Mouse (Mus musculus) retina, embryonic 14.5 days (tissue): ENCODE data around the gene Stk39.

Experiments used
- DNase-seq: peaks from one replicate; pipeline ENCODE4 v3.0.0-alpha.2; 2015; ENCODE audit warnings: low spot score

Stk39 gene

GRCm38 (mm10) chr2:68232929-68233328, 239.1 kb downstream of the Stk39 start:
- DNase-seq, result no peak

DNA sequence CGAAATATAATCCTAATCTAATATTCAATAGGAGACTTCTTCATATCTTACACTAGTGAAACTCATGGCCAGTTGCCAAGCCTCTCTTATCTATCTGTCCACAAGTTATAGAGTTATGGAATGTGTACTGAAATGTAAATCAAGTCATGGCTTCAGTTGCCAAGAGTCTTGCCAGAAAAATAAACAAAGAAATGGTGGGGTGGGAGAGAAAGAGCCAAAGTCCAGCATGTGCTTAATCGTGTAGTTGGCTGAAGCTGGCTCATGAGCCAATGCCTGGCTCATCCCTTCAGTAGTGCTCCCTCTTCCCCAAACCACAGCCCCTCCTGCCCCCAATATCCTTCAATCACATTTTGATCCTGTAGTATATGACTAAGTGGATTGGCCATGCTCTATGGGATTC, 242.2 kb downstream of the Stk39 start:
- no peak for DNase-seq

GRCm38 (mm10) chr2:68229081-68229480, 243.0 kb downstream of the Stk39 start:
- no peak for DNase-seq

GRCm38 (mm10) chr2:68222227-68222873, 249.7 kb downstream of the Stk39 start:
- DNase-seq, result no peak

GRCm38 (mm10) chr2:68221226-68221625, 250.8 kb downstream of the Stk39 start:
- DNase-seq, result peak; percentile 27

- no peak for DNase-seq
These were observed 252.2 kb downstream of the Stk39 start for GRCm38 (mm10) chr2:68219823-68220222.

DNA sequence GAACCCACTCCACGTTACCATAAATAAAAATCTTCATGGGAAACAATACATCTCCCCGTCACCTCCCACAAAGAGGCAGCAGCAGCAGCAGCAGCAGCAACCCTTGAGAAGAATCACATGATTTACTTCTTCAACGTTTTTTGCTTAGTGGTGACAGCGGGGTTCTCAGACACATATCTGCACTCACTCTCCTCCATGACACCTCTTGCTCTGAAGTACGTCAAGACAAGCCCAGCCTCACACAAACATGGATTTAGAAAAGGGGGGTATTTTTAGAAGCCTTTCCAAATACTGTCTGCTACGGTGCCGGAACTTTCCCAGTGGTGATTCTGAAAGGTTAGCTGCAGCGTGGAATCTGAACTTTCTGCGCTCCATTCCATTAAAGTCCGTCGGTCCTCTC, 256.9 kb downstream of the Stk39 start:
- no peak for DNase-seq

GRCm38 (mm10) chr2:68214400-68214799, 257.7 kb downstream of the Stk39 start:
- no peak for DNase-seq

DNA sequence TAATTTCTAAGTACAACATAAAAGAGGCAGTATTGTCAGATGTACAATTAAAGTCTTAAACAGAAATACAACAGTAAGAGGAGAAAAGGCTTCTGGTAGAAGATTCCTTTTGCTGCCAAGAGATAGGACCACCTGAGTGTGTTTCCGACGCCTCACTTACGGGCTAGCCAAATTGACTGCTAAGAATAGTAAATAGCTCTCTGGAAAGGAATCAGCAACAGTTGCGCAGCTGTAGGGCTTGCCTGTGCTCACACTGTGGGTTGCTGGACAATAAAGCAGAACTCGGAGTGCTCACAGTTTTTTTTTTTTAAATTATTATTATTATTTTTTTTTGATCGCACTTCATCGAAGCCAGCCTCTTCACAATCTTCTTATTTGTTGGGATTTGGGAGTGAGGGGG, 260.6 kb downstream of the Stk39 start:
- DNase-seq, result no peak

DNA sequence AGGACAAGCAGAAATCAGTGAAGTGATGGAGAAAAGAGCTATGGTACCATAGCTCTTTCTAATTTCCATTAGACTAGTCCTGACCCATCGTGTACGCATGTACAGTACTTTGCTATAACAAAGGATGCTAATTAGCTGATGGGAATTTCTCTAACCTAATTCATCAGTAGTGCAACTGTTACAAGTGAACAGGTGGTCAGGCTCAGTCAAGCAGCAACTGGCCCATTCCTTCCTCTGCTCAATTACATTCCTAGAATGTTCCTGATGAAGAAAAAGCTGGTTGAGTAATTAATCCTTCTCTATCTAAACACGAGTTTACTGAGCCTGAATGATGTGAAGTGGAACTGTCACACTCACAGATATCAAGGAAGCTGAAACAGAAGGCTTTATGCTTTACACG, 275.8 kb downstream of the Stk39 start:
- DNase-seq, result peak; percentile 51

GRCm38 (mm10) chr2:68194444-68194843, 277.6 kb downstream of the Stk39 start:
- DNase-seq, result no peak

DNA sequence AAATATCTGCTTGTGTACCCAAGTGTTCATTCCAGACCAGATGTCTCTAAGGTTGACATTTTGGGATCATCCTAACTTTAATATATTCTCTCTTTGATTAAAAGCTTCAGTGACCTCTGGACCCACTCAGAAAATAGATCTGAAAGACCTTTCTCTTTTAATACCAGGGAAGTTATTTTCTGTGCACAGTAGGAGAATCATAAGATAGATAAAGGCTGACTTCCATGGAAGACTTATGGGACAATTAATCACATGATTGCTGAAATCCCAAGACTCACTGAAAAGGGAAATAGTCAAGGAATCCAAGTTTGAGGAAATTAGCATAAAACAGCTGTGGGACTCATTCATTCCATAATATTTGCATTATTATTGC, 278.6 kb downstream of the Stk39 start:
- no peak for DNase-seq

GRCm38 (mm10) chr2:68192605-68193464, 279.2 kb downstream of the Stk39 start:
- DNase-seq, result no peak

- DNase-seq, result no peak
These were observed 295.6 kb downstream of the Stk39 start for GRCm38 (mm10) chr2:68176425-68176824.

DNA sequence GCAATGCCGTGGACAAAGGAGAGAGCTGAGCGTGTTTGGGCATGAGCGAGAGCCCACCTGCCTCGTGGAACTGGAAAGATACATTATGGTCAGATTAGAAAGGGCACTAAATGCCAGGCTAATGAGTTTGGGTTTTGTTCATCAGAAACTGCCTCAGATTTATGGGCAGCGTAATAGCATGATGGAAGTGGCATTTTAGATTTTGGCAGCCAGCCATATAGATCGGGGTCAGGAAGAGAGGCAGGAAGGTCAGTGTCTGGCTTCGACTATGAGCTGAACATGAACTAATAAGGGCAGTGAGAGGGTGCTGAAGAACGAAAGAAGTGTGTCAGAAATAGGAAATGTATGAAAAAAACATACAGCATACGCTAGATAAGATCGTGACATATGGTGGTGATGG, 300.8 kb downstream of the Stk39 start:
- no peak for DNase-seq

DNA sequence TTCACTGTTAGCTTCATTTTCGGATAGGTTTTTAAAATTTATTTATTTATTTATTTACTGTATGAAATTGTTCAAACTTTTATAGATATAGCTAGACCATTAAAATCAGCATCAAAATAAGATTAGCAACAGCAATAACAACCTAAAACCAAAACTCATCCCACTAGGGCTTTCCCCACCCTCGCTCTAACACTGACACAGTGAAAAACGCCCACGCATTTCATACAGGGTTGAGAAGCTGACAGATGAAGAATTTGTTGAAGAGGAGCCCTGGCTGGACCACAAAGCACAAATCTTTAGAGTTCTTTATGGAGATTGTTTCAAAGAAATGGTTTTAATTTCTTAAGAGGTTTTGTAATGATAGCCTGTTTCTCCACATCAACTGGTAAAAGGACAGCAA, 310.1 kb downstream of the Stk39 start:
- DNase-seq, result no peak

DNA sequence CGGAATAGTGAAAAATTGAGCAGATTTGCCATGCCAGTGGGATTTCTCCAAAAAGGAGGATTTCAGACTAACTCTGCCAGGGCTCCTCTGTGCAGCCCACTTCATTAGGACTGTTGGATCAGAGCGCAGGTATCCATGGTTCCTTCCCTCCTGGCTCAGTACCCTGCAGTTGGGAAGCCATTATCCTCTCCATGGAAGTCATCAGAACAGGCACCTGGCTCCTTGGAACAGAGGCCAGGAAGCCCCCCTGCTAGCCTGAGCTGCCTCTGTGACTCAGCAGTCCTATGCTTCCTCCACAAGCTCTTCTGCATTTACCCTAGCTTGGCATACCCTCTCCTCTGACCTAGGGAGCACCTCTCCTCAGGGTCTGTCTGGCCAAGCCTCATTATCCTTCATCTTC, 311.5 kb downstream of the Stk39 start:
- no peak for DNase-seq
